Mouse (Mus musculus) cortical plate, adult 2 months (tissue): ENCODE data around the gene Actl6a.

ENCODE experiments used
- CTCF ChIP-seq: fragments of 200-500 bp; IDR thresholded peaks from 2 replicates; pipeline ENCODE4 v1.5.1; 2011; ENCODE audit warnings: mild to moderate bottlenecking, control low read depth, low read length; ENCODE audit not compliant: insufficient read depth; ENCODE audit errors: extremely low read depth
- POLR2A ChIP-seq: fragments of 200-500 bp; IDR thresholded peaks from 2 replicates; pipeline ENCODE4 v1.6.1; 2011; ENCODE audit warnings: mild to moderate bottlenecking, low read length, control low read depth; ENCODE audit not compliant: insufficient read depth; ENCODE audit errors: extremely low read depth

- TF ChIP-seq POLR2A: no peak
- no peak for TF ChIP-seq CTCF
Observed at GRCm38 (mm10) chr3:32694211-32694610, 11.9 kb upstream of the Actl6a start.
